Mouse (Mus musculus) liver, embryonic 14.5 days (tissue): Measurements from ENCODE around the gene Slc30a4. TPM values are rescaled to one million over a fixed set of nuclear protein-coding genes. Genes with fewer than 3 reads are reported as not detected.

Experiments used
- ATAC-seq: fragments of 200-750 bp; cut with Nextera tagmentation; 2 replicates; pipeline ENCODE4 v1.8.0; 2017; ENCODE audit warnings: moderate number of reproducible peaks, mild to moderate bottlenecking, moderate library complexity; ENCODE audit not compliant: insufficient read depth
- DNase-seq, 3 experiments: peaks; one replicate each; pipeline ENCODE4 v3.0.0-alpha.2; 2012 to 2013; ENCODE audit warnings: low read depth in 3 of 3, low spot score in 3 of 3
- H3K27ac ChIP-seq: fragments of 300-500 bp; sonication (generic); 2 replicates; pipeline ENCODE4 v1.5.1; 2014; ENCODE audit warnings: moderate library complexity, mild to moderate bottlenecking, control low read depth, inconsistent platforms
- H3K27me3 ChIP-seq: fragments of 300-500 bp; sonication (generic); 2 replicates; pipeline ENCODE4 v1.6.1; 2014; ENCODE audit warnings: mild to moderate bottlenecking, low read length, moderate library complexity; ENCODE audit not compliant: control insufficient read depth, insufficient read depth
- H3K36me3 ChIP-seq: fragments of 300-500 bp; sonication (generic); replicated peaks from 2 replicates; pipeline ENCODE4 v1.6.1; 2014; ENCODE audit warnings: low read depth; ENCODE audit not compliant: control insufficient read depth, insufficient read depth
- H3K4me1 ChIP-seq, 2 experiments: fragments of 200-500 bp in 1 of 2; fragments of 300-500 bp in 1 of 2; sonication (generic) in 1 of 2; replicated peaks; 2 replicates each; pipeline ENCODE4 v1.6.1; 2012 to 2014; ENCODE audit warnings: antibody characterized with exemption in 1 of 2, inconsistent platforms in 1 of 2, low read length in 1 of 2; ENCODE audit not compliant: control insufficient read depth in 2 of 2, insufficient read depth in 2 of 2
- H3K4me2 ChIP-seq: fragments of 300-500 bp; sonication (generic); 2 replicates; pipeline ENCODE4 v1.6.1; 2014; ENCODE audit warnings: low read depth, mild to moderate bottlenecking, control low read depth, moderate library complexity
- H3K4me3 ChIP-seq, 2 experiments: fragments of 200-500 bp in 1 of 2; fragments of 300-500 bp in 1 of 2; sonication (generic) in 1 of 2; 2 replicates each; pipeline ENCODE4 v1.5.1; 2012 to 2014; ENCODE audit warnings: low read depth in 2 of 2, low read length in 2 of 2, mild to moderate bottlenecking in 2 of 2, control low read depth in 1 of 2, inconsistent platforms in 1 of 2, moderate library complexity in 1 of 2; ENCODE audit not compliant: insufficient read depth in 1 of 2
- H3K9ac ChIP-seq: fragments of 300-500 bp; sonication (generic); replicated peaks from 2 replicates; pipeline ENCODE4 v1.6.1; 2014; ENCODE audit warnings: mild to moderate bottlenecking, control low read depth, moderate library complexity
- H3K9me3 ChIP-seq: fragments of 300-500 bp; sonication (generic); 2 replicates; pipeline ENCODE4 v1.6.1; 2016; ENCODE audit warnings: low read length, mixed read lengths; ENCODE audit not compliant: control insufficient read depth
- CTCF ChIP-seq: IDR thresholded peaks from 2 replicates; pipeline ENCODE4 v1.5.1; 2016; ENCODE audit warnings: antibody characterized with exemption, low read depth, control low read depth
- EP300 ChIP-seq: IDR thresholded peaks from 2 replicates; pipeline ENCODE4 v1.6.1; 2016; ENCODE audit warnings: antibody characterized with exemption, low read depth
- WGBS: fragments of 180-500 bp; shearing (Covaris S2); extraction: QIAGEN DNeasy Blood & Tissue Kit; methylation state at CpG from one replicate; pipeline ENCODE4 v1.1.7; 2014; ENCODE audit not compliant: insufficient replicate concordance; 5-methylcytosine and 5-hydroxymethylcytosine counted together
- polyA plus RNA-seq, 2 experiments: library from polyadenylated mRNA; depleted of rRNA in 1 of 2; stranded (reverse) in 1 of 2; unstranded in 1 of 2; fragments of >200 nt; fragmentation: Nextera tagmentation in 1 of 2; extraction: Ambion mirVana in 1 of 2; gene quantifications; 2 replicates each; pipeline versions ENCODE4 v1.2.1 to v1.2.3; 2012 to 2014

The Slc30a4 gene
- polyA plus RNA-seq, 2 experiments = 0.81 to 1.5 TPM

DNA sequence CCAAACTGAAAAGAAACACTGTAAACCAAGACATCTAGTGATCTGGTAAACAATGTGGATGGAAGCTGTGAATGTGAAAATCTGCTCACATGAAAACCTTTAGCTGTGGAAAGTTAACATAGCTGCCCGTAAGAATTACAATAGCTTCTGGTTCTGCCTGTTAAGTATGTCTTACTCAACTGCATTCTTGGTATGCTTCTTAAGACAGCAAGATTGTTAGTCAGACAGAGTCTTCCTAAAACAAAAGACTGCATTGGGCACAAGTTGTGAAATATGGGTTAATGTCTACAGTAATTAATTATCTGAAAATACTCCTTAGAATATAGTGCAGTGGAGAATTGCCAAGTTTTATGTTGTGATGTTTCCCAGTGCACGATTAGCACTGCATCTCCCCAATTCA lies 19.9 kb downstream of the Slc30a4 start:
- Histone ChIP-seq H3K4me3 (no peak overlapping the region), H3K4me2 (no peak overlapping the region), H3K27ac (no peak overlapping the region), H3K9ac (no peak overlapping the region), H3K27me3 (no peaks in the 10 kb centered on the region), H3K9me3 (peaks cover 10% of the 10 kb centered on the region), H3K36me3 (no peaks in the 10 kb centered on the region), H3K4me1 (no peaks in the 10 kb centered on the region)
- 69% methylated on average over 2 of the region's 2 CpGs for WGBS
- DNase-seq = no peak
- no peak for TF ChIP-seq EP300
- no peak for TF ChIP-seq CTCF
- ATAC-seq = no peak

DNA sequence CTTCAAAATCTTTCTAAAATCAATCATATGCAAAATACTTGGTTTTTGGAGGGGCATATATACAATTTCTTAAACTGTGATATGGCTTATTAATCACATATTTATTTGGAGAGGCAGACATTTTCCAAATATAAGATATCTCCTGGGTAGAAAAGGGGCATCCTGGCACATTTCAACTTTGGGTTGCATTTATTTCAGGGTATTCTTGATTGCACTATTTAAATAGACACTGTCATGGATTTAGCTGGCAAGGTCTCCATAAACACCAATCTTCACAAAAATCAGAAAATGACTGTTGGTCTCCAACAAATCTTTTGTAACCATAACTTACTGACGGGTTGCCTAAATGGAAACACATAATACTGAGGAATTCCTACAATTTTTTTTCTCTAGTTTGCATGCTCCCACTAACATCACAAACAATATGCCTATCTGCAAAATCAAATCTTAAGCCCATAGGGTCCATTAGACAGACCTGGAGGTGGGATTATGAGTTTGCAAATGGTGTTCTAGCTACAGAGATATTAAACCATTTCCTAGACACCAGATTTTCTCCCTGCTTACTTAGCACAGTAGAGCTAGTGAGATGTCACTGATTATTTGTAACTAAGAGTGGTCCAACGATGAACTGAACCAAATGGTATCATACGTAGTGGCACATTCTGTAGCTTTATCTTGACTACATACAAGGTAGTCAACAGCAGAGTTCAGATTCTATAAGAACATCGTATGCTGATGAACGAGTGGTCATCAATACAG lies 20.9 kb downstream of the Slc30a4 start:
- H3K36me3 ChIP-seq = no peaks in the 10 kb centered on the region
- no peak overlapping the region for H3K4me2 ChIP-seq
- TF ChIP-seq EP300 (no peak), CTCF (no peak)
- ATAC-seq (no peak), DNase-seq (no peak)
- peaks cover 10% of the 10 kb centered on the region for H3K9me3 ChIP-seq
- H3K4me3 ChIP-seq = no peak overlapping the region
- H3K4me1 ChIP-seq = no peaks in the 10 kb centered on the region
- 64% methylated on average over 5 of the region's 5 CpGs for WGBS
- H3K27me3 ChIP-seq = no peaks in the 10 kb centered on the region
- no peak overlapping the region for H3K9ac ChIP-seq
- no peak overlapping the region for H3K27ac ChIP-seq

DNA sequence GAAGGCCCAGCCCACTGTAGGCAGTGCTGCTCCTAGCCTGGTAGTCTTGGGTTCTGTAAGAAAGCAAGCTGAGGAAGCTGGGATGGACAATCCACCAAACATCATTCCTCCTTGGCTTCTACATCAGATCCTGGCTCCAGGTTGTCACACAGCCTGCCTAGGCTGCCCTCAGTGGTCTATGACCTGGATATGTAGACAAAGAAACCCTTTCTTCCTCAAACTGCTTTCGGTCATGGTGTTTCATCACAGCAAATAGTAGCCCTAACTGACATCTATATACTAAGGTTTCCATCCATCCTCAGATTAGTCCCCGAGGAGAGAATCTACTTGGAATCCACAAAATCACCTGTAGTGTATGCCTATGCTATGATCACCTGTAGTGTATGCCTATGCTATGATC lies 27.3 kb downstream of the Slc30a4 start:
- Histone ChIP-seq H3K4me2 (no peak overlapping the region), H3K36me3 (no peaks in the 10 kb centered on the region), H3K27ac (no peak overlapping the region), H3K9ac (no peak overlapping the region), H3K27me3 (no peaks in the 10 kb centered on the region), H3K4me1 (no peaks in the 10 kb centered on the region), H3K9me3 (no peaks in the 10 kb centered on the region), H3K4me3 (no peak overlapping the region)
- DNase-seq = no peak
- TF ChIP-seq CTCF (no peak), EP300 (no peak)
- WGBS = 61% methylated on average over 2 of the region's 2 CpGs
- ATAC-seq = no peak

DNA sequence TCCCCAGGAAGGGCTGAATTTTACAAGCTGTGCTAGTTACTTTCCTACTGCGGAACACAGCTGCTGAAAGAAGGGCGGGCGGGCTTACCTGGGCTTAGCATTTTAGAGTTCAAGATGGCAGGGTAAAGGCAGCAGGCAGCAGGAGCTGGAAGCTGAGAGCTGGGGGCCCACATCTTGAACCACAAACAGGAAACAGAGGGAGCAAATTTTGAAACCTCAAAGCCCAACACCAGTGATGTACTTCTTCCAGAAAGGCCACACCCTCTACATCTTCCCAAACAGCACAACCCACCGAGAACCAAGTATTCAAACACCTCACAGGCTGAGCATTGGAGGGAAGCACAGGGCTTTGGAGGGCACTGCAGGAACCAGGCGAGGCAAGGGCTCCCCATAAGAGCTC lies 29.6 kb downstream of the Slc30a4 start:
- no peak overlapping the region for H3K4me3 ChIP-seq
- H3K9me3 ChIP-seq = no peaks in the 10 kb centered on the region
- no peaks in the 10 kb centered on the region for H3K36me3 ChIP-seq
- no peaks in the 10 kb centered on the region for H3K27me3 ChIP-seq
- WGBS = 16% methylated on average over 5 of the region's 5 CpGs
- H3K27ac ChIP-seq = no peak overlapping the region
- DNase-seq (no peak), ATAC-seq (no peak)
- H3K4me1 ChIP-seq = no peaks in the 10 kb centered on the region
- H3K4me2 ChIP-seq = no peak overlapping the region
- TF ChIP-seq CTCF (no peak), EP300 (no peak)
- H3K9ac ChIP-seq = no peak overlapping the region

DNA sequence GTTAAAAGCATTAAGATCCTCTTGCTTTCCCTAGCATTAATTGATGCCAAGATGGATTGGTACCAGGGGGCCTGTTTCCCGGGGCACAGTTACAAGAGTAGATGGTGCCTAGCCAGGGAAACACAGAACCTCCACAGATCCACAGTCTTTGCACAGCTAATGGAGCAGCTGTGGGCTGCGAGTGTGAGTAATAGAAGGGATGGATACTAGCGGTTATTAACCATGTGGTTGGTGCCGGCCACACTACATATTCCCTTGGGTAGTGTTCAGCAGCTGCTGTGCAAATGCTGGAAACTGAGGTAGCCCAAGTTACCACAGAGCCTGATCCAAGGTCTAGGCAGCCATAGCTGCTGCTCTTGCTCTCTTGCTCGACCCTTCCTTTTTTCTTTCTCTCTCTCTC lies 30.7 kb downstream of the Slc30a4 start:
- 54% methylated on average over 5 of the region's 5 CpGs for WGBS
- ATAC-seq (no peak), DNase-seq (no peak)

More for the DNA sequence above, 30.7 kb downstream of the Slc30a4 start:
- no peaks in the 10 kb centered on the region for H3K4me1 ChIP-seq
- no peaks in the 10 kb centered on the region for H3K9me3 ChIP-seq
- H3K9ac ChIP-seq = no peak overlapping the region
- H3K27me3 ChIP-seq = no peaks in the 10 kb centered on the region
- no peak overlapping the region for H3K27ac ChIP-seq
- no peaks in the 10 kb centered on the region for H3K36me3 ChIP-seq
- no peak overlapping the region for H3K4me3 ChIP-seq
- H3K4me2 ChIP-seq = no peak overlapping the region
- TF ChIP-seq CTCF = no peak
- no peak for TF ChIP-seq EP300
